Mouse (Mus musculus) myocyte (in vitro differentiated cells): ENCODE measurements around the gene Lgals3. TPM values are rescaled to one million over a fixed set of nuclear protein-coding genes. Genes with fewer than 3 reads are reported as not detected.

Experiments used
- H3K27me3 ChIP-seq: one replicate; pipeline ENCODE4 v1.6.1; 2011; ENCODE audit not compliant: control insufficient read depth, insufficient read depth, insufficient read length
- H3K36me3 ChIP-seq: one replicate; pipeline ENCODE4 v1.6.1; 2011; ENCODE audit not compliant: control insufficient read depth, insufficient read depth
- H3K4me2 ChIP-seq: one replicate; pipeline ENCODE4 v1.6.1; 2011; ENCODE audit warnings: low read depth, control low read depth
- H3K4me3 ChIP-seq: one replicate; pipeline ENCODE4 v1.5.1; 2011; ENCODE audit warnings: mild to moderate bottlenecking, control low read depth, moderate library complexity
- H3K79me2 ChIP-seq: one replicate; pipeline ENCODE4 v1.6.1; 2011; ENCODE audit not compliant: control insufficient read depth, insufficient read depth
- H3ac ChIP-seq: one replicate; pipeline ENCODE4 v1.6.1; 2011; ENCODE audit not compliant: control insufficient read depth, insufficient read length
- CEBPB ChIP-seq: IDR thresholded peaks from 2 replicates; pipeline ENCODE4 v1.6.1; 2011; ENCODE audit warnings: mild to moderate bottlenecking, moderate library complexity; ENCODE audit not compliant: poor library complexity, insufficient read depth, severe bottlenecking
- E2F4 ChIP-seq: IDR thresholded peaks from one replicate; pipeline ENCODE4 v1.6.1; 2011; ENCODE audit warnings: mild to moderate bottlenecking, control low read depth, moderate library complexity; ENCODE audit not compliant: insufficient read depth
- MAX ChIP-seq: IDR thresholded peaks from one replicate; pipeline ENCODE4 v1.6.1; 2011; ENCODE audit warnings: low read depth, mild to moderate bottlenecking, control low read depth
- MYOD1 ChIP-seq, 3 experiments: IDR thresholded peaks; one replicate each; pipeline ENCODE4 v1.6.1; 2011; ENCODE audit warnings: control low read depth in 2 of 3, low read depth in 2 of 3, mild to moderate bottlenecking in 2 of 3, moderate library complexity in 1 of 3; ENCODE audit not compliant: insufficient read length in 2 of 3, control insufficient read depth in 1 of 3
- MYOG ChIP-seq, 3 experiments: IDR thresholded peaks; one replicate each; pipeline ENCODE4 v1.6.1; 2011; ENCODE audit warnings: control low read depth in 2 of 3, low read depth in 2 of 3, mild to moderate bottlenecking in 2 of 3; ENCODE audit not compliant: insufficient read length in 2 of 3, control insufficient read depth in 1 of 3, insufficient read depth in 1 of 3
- POLR2A ChIP-seq: IDR thresholded peaks from one replicate; pipeline ENCODE4 v1.6.1; 2011; ENCODE audit warnings: low read depth, mild to moderate bottlenecking, control low read depth, moderate library complexity; ENCODE audit not compliant: insufficient read length
- POLR2AphosphoS2 ChIP-seq: IDR thresholded peaks from one replicate; pipeline ENCODE4 v1.6.1; 2011; ENCODE audit warnings: low read depth, control low read depth; ENCODE audit not compliant: insufficient read length
- REST ChIP-seq: IDR thresholded peaks from one replicate; pipeline ENCODE4 v1.6.1; 2011; ENCODE audit warnings: mild to moderate bottlenecking, control low read depth, moderate library complexity; ENCODE audit not compliant: insufficient read depth, insufficient read length
- SRF ChIP-seq: IDR thresholded peaks from one replicate; pipeline ENCODE4 v1.6.1; 2011; ENCODE audit warnings: low read depth; ENCODE audit not compliant: control insufficient read depth, insufficient read length
- TCF12 ChIP-seq: IDR thresholded peaks from one replicate; pipeline ENCODE4 v1.6.1; 2011; ENCODE audit warnings: mild to moderate bottlenecking, control low read depth; ENCODE audit not compliant: poor library complexity, insufficient read depth, severe bottlenecking
- TCF3 ChIP-seq: IDR thresholded peaks from one replicate; pipeline ENCODE4 v1.6.1; 2011; ENCODE audit warnings: low read depth, control low read depth; ENCODE audit not compliant: insufficient read length
- USF1 ChIP-seq: IDR thresholded peaks from one replicate; pipeline ENCODE4 v1.6.1; 2011; ENCODE audit warnings: low read depth, mild to moderate bottlenecking, control low read depth, moderate library complexity
- polyA plus RNA-seq: library from polyadenylated mRNA; unstranded; fragments of >200 nt; fragmentation: generic; extraction: Trizol; gene quantifications from one replicate; pipeline ENCODE4 v1.2.1, GENCODE M21; 2012; ENCODE audit warnings: missing spikeins

Lgals3 gene
- polyA plus RNA-seq, 1 experiment = 525 TPM

GRCm38 (mm10) chr14:47359610-47360009 is 7.9 kb upstream of the Lgals3 start:
- Histone ChIP-seq H3K27me3 (no peaks in the 10 kb centered on the region), H3ac (no peak overlapping the region), H3K4me2 (peak overlapping the region; percentile 21), H3K36me3 (no peaks in the 10 kb centered on the region), H3K4me3 (no peak overlapping the region), H3K79me2 (no peaks in the 10 kb centered on the region)
- no peak for TF ChIP-seq TCF12
- no peak for TF ChIP-seq E2F4

DNA sequence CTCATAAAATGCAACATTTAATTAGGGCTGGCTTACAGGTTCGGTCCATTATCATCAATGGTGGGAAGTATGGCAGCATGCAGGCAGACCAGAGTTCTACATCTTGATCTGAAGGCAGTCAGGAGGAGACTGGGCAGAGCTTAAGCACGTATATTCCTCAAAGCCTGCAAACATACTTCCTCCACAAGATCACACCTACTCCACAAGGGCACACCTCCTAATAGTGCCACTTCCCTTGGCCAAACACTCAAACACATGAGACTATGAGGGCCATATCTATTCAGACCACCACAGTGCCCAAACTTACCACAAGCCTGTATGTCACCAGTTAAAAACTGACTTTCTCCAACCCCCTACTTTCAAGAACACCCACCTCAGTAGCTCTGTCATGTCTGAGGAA is 6.1 kb upstream of the Lgals3 start:
- Histone ChIP-seq H3K27me3 (no peaks in the 10 kb centered on the region), H3K36me3 (no peaks in the 10 kb centered on the region), H3K79me2 (no peaks in the 10 kb centered on the region), H3ac (no peak overlapping the region), H3K4me2 (no peak overlapping the region), H3K4me3 (no peak overlapping the region)
- TF ChIP-seq USF1 = no peak
- TF ChIP-seq TCF3 = no peak
- TF ChIP-seq MYOG (IDR thresholded peaks at IDR 0.05; ENCODE audit: control insufficient read depth in 1 of 3, insufficient read depth in 1 of 3, insufficient read length in 2 of 3, low read depth in 2 of 3) = no peak
- TF ChIP-seq POLR2AphosphoS2 = no peak
- TF ChIP-seq MAX = no peak

GRCm38 (mm10) chr14:47361899-47362298 is 5.7 kb upstream of the Lgals3 start:
- Histone ChIP-seq H3K79me2 (no peaks in the 10 kb centered on the region), H3K4me2 (no peak overlapping the region), H3K36me3 (no peaks in the 10 kb centered on the region), H3K4me3 (no peak overlapping the region), H3ac (no peak overlapping the region), H3K27me3 (no peaks in the 10 kb centered on the region)
- no peak for TF ChIP-seq MAX

- Histone ChIP-seq H3K4me3 (no peak overlapping the region), H3K36me3 (no peaks in the 10 kb centered on the region), H3ac (no peak overlapping the region), H3K4me2 (no peak overlapping the region), H3K79me2 (no peaks in the 10 kb centered on the region), H3K27me3 (no peaks in the 10 kb centered on the region)
- TF ChIP-seq REST = no peak
- TF ChIP-seq USF1 = no peak
- no peak for TF ChIP-seq E2F4
- TF ChIP-seq POLR2A = no peak
- TF ChIP-seq TCF12 = no peak
- no peak for TF ChIP-seq MYOG (IDR thresholded peaks at IDR 0.05; ENCODE audit: control insufficient read depth in 1 of 3, insufficient read depth in 1 of 3, insufficient read length in 2 of 3, low read depth in 2 of 3)
- no peak for TF ChIP-seq POLR2AphosphoS2
- no peak for TF ChIP-seq SRF
- TF ChIP-seq CEBPB = no peak
- TF ChIP-seq MYOD1 (IDR thresholded peaks at IDR 0.05; ENCODE audit: control insufficient read depth in 1 of 3, insufficient read length in 2 of 3, low read depth in 2 of 3) = no peak
- TF ChIP-seq TCF3 = no peak
- no peak for TF ChIP-seq MAX
Observed at GRCm38 (mm10) chr14:47364742-47365449, 2.7 kb upstream of the Lgals3 start.

DNA sequence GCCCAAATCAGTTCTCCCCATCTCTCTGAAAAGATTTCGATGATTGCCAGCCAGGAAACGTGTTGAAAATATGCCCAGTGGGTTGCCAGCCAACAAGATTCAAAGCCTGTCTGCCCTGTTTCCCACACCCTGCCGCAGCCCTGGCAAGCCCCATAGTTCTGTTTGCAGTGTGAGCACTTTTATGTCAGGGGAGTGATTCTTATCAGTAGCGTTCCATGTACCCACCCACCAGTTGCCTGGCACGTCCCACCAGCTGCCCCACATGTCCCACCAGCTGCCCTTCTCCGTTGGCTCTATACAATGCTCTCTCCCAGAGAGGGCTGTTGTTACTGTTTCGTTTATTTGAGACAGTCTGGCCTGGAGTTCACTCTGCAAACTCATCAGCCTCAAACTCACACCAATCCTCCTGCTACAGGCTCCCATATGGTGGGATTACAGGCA is 650 bp upstream of the Lgals3 start:
- no peaks in the 10 kb centered on the region for H3K36me3 ChIP-seq
- no peaks in the 10 kb centered on the region for H3K27me3 ChIP-seq
- no peak for TF ChIP-seq POLR2AphosphoS2
- no peak for TF ChIP-seq POLR2A
- TF ChIP-seq CEBPB = no peak
- peak; percentile 29 to 89 (median 82) for TF ChIP-seq MYOG (IDR thresholded peaks at IDR 0.05; ENCODE audit: control insufficient read depth in 1 of 3, insufficient read depth in 1 of 3, insufficient read length in 2 of 3, low read depth in 2 of 3)
- TF ChIP-seq SRF = no peak
- no peak for TF ChIP-seq USF1
- TF ChIP-seq MYOD1 (IDR thresholded peaks at IDR 0.05; ENCODE audit: control insufficient read depth in 1 of 3, insufficient read length in 2 of 3, low read depth in 2 of 3) = peak in 2 of 3 experiments; percentile 84 to 87
- TF ChIP-seq REST = no peak
- TF ChIP-seq MAX = no peak
- peak; percentile 61 for TF ChIP-seq TCF12
- TF ChIP-seq E2F4 = no peak
- TF ChIP-seq TCF3 = peak; percentile 77
- no peak overlapping the region for H3K4me3 ChIP-seq
- H3ac ChIP-seq = no peak overlapping the region
- H3K79me2 ChIP-seq = no peaks in the 10 kb centered on the region
- peak overlapping the region; percentile 32 for H3K4me2 ChIP-seq

DNA sequence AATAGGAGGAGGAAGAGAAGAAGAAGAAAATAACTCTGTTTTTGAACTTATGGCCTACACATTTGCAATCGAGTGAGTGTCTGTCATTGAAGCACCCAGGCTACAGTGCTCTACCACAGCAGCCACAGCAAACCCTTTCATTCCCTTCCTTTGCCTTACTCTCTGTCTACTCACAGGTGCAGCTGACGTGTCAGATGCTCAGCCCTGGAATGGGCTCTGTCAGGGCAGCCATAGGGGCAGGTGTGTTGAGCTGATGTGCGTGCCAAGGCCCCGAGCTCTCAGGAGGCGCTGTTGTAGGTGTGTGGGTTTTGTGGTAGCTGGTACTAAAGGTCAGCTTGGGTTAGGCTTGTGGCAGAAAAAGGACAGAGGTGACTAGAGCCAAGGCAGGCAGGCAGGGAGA is 2.2 kb downstream of the Lgals3 start:
- TF ChIP-seq MYOG (IDR thresholded peaks at IDR 0.05; ENCODE audit: control insufficient read depth in 1 of 3, insufficient read depth in 1 of 3, insufficient read length in 2 of 3, low read depth in 2 of 3) (no peak), TCF12 (no peak), E2F4 (no peak), USF1 (no peak), MAX (no peak), POLR2AphosphoS2 (no peak)
- no peak overlapping the region for H3K4me2 ChIP-seq
- H3K79me2 ChIP-seq = peaks cover 9% of the 10 kb centered on the region
- H3ac ChIP-seq = no peak overlapping the region
- no peaks in the 10 kb centered on the region for H3K36me3 ChIP-seq
- H3K4me3 ChIP-seq = no peak overlapping the region
- H3K27me3 ChIP-seq = no peaks in the 10 kb centered on the region
